Mouse (Mus musculus) spleen, adult 2 months (tissue): ENCODE results near the gene Hacd2.

Source experiments
- CTCF ChIP-seq: fragments of 200-500 bp; IDR thresholded peaks from 2 replicates; pipeline ENCODE4 v1.5.1; 2011; ENCODE audit warnings: mild to moderate bottlenecking, inconsistent platforms; ENCODE audit not compliant: insufficient read depth, insufficient read length, insufficient replicate concordance; ENCODE audit errors: extremely low read depth
- POLR2A ChIP-seq: fragments of 200-500 bp; IDR thresholded peaks from 2 replicates; pipeline ENCODE4 v1.6.1; 2011; ENCODE audit warnings: low read depth, low read length, inconsistent platforms

- TF ChIP-seq POLR2A (no peak), CTCF (no peak)
These were observed 21.2 kb upstream of the Hacd2 start for GRCm38 (mm10) chr16:35000923-35001560.
